Mouse (Mus musculus) liver, embryonic 14.5 days (tissue): ENCODE data around the gene Snai3.

Source experiments
- CTCF ChIP-seq: IDR thresholded peaks from 2 replicates; pipeline ENCODE4 v1.5.1; 2016; ENCODE audit warnings: antibody characterized with exemption, low read depth, control low read depth
- EP300 ChIP-seq: IDR thresholded peaks from 2 replicates; pipeline ENCODE4 v1.6.1; 2016; ENCODE audit warnings: antibody characterized with exemption, low read depth

DNA sequence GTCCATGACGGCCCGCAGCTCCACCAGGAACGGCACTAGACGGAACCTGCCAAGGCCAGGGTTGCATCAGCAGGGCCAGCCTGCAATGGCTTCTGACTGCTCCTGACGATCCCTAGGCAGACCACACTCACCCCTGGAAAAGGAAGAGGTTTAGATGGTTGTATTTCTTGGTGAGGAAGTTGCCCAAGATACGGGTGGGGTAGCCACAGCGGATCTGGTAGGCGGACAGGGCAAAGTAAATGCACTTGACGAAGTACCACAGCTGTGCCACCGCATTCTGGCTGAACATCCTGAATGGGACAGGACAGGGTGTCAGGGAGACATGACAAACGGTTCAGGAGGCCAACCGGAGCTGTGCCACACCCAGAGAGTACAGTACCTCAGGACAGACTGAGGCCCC, 24.3 kb upstream of the Snai3 start:
- TF ChIP-seq CTCF (no peak), EP300 (no peak)
